In the genomic region with DNA sequence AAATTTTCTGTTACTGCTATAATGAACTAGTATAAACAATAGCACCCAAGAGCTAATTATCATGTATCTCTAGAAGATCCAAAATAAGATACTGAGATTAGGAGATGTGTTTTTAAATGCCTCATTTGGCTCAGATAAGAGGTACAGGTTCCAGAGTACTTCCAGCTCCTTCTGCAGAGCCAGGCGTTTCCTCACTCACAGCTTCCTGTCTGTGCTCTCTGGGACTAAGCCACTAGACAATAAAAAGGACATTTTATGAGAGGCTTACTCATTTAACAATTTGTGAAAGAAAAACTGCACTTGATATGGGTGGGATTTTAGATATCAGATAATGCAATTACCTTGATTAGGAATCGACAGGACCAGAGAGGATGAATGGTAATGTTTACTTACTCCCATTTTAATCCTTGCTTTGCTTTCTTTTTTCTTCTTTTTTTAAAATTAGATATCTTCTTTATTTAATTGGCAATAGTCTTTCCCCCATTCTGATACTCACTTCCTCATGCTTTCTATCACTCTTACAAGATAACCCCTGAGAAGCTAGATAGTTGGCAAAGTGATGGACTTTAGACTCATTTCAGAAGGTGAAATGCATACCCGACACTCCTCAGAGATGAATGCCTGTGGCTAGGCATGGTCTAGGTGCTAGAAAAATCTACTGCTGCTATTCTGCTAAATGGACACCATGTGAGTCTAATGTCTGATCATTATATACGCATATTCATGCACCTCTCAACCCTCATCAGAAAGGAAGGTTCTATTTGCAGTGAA, we compare ENCODE assay signal across 26 mouse cellular contexts.
"Had no signal": no experiment of that assay in that cellular context is flagged by ENCODE, and none has a peak within 500 bp of the region (broad histone marks: within the 10 kb centered on the region; RNA-seq: fewer than 3 reads in every experiment).

No protein-coding gene starts in this region.

- H3K9me3 ChIP-seq: embryonic facial prominence, embryonic 10.5 days; embryonic facial prominence, embryonic 12.5 days; embryonic facial prominence, embryonic 13.5 days; embryonic facial prominence, embryonic 15.5 days; forebrain, embryonic 10.5 days; forebrain, embryonic 12.5 days; forebrain, embryonic 13.5 days; forebrain, embryonic 15.5 days had no signal

- H3K4me2 ChIP-seq: embryonic facial prominence, embryonic 12.5 days; embryonic facial prominence, embryonic 13.5 days; embryonic facial prominence, embryonic 15.5 days; forebrain, embryonic 12.5 days; forebrain, embryonic 13.5 days; forebrain, embryonic 15.5 days had no signal

- ATAC-seq: forebrain, embryonic 13.5 days; forebrain, embryonic 14.5 days; forebrain, embryonic 15.5 days; forebrain, embryonic 16.5 days; forebrain, postnatal 0 days had no signal

- H3K27ac ChIP-seq: embryonic facial prominence, embryonic 10.5 days; embryonic facial prominence, embryonic 12.5 days; embryonic facial prominence, embryonic 13.5 days; embryonic facial prominence, embryonic 15.5 days; forebrain, embryonic 10.5 days; forebrain, embryonic 12.5 days; forebrain, embryonic 13.5 days; forebrain, embryonic 15.5 days; gastrocnemius, adult 2 months; heart, adult 2 months had no signal

- H3K4me1 ChIP-seq: embryonic facial prominence, embryonic 10.5 days; embryonic facial prominence, embryonic 12.5 days; embryonic facial prominence, embryonic 13.5 days; embryonic facial prominence, embryonic 15.5 days; forebrain, embryonic 10.5 days; forebrain, embryonic 12.5 days; forebrain, embryonic 13.5 days; forebrain, embryonic 15.5 days had no signal

- DNase-seq: cerebellum, adult 9-10 months; cerebellum, adult 9-11 months; cerebellum, postnatal 10 days; cerebellum, postnatal 14 days; cerebellum, postnatal 25 days; cerebellum, postnatal 36 days; embryo, embryonic 11 days; forebrain, postnatal 0 days; gastrocnemius, adult 2 months; gastrocnemius, postnatal 10 days; gastrocnemius, postnatal 14 days; gastrocnemius, postnatal 25 days; gastrocnemius, postnatal 36 days; heart, adult 18-20 months; heart, adult 2 months had no signal

- H3K36me3 ChIP-seq: embryonic facial prominence, embryonic 10.5 days; embryonic facial prominence, embryonic 12.5 days; embryonic facial prominence, embryonic 13.5 days; embryonic facial prominence, embryonic 15.5 days; forebrain, embryonic 10.5 days; forebrain, embryonic 12.5 days; forebrain, embryonic 15.5 days had no signal

- H3K4me3 ChIP-seq: embryonic facial prominence, embryonic 10.5 days; embryonic facial prominence, embryonic 12.5 days; embryonic facial prominence, embryonic 13.5 days; embryonic facial prominence, embryonic 15.5 days; erythroblast, embryonic 14.5 days; forebrain, embryonic 10.5 days; forebrain, embryonic 12.5 days; forebrain, embryonic 13.5 days; forebrain, embryonic 15.5 days; gastrocnemius, adult 2 months; heart, adult 2 months had no signal

- H3K9ac ChIP-seq: embryonic facial prominence, embryonic 12.5 days; embryonic facial prominence, embryonic 13.5 days; embryonic facial prominence, embryonic 15.5 days; forebrain, embryonic 12.5 days; forebrain, embryonic 13.5 days; forebrain, embryonic 15.5 days; forebrain, postnatal 0 days had no signal

- H3K27me3 ChIP-seq: embryonic facial prominence, embryonic 12.5 days; embryonic facial prominence, embryonic 13.5 days; embryonic facial prominence, embryonic 15.5 days; forebrain, embryonic 12.5 days; forebrain, embryonic 13.5 days; forebrain, embryonic 15.5 days had no signal
